Mouse (Mus musculus) myocyte (in vitro differentiated cells): ENCODE measurements around the gene Rtn3. TPM values are rescaled to one million over a fixed set of nuclear protein-coding genes. Genes with fewer than 3 reads are reported as not detected.
"Not testable (repeated sequence)": the region's sequence is repeated elsewhere in the genome, so short reads cannot be mapped to it uniquely, and the experiment has no call there.

Source experiments
- H3K27me3 ChIP-seq: one replicate; pipeline ENCODE4 v1.6.1; 2011; ENCODE audit not compliant: control insufficient read depth, insufficient read depth, insufficient read length
- H3K36me3 ChIP-seq: one replicate; pipeline ENCODE4 v1.6.1; 2011; ENCODE audit not compliant: control insufficient read depth, insufficient read depth
- H3K4me2 ChIP-seq: one replicate; pipeline ENCODE4 v1.6.1; 2011; ENCODE audit warnings: low read depth, control low read depth
- H3K4me3 ChIP-seq: one replicate; pipeline ENCODE4 v1.5.1; 2011; ENCODE audit warnings: mild to moderate bottlenecking, control low read depth, moderate library complexity
- H3K79me2 ChIP-seq: one replicate; pipeline ENCODE4 v1.6.1; 2011; ENCODE audit not compliant: control insufficient read depth, insufficient read depth
- H3ac ChIP-seq: one replicate; pipeline ENCODE4 v1.6.1; 2011; ENCODE audit not compliant: control insufficient read depth, insufficient read length
- CEBPB ChIP-seq: IDR thresholded peaks from 2 replicates; pipeline ENCODE4 v1.6.1; 2011; ENCODE audit warnings: mild to moderate bottlenecking, moderate library complexity; ENCODE audit not compliant: poor library complexity, insufficient read depth, severe bottlenecking
- E2F4 ChIP-seq: IDR thresholded peaks from one replicate; pipeline ENCODE4 v1.6.1; 2011; ENCODE audit warnings: mild to moderate bottlenecking, control low read depth, moderate library complexity; ENCODE audit not compliant: insufficient read depth
- MAX ChIP-seq: IDR thresholded peaks from one replicate; pipeline ENCODE4 v1.6.1; 2011; ENCODE audit warnings: low read depth, mild to moderate bottlenecking, control low read depth
- MYOD1 ChIP-seq, 3 experiments: IDR thresholded peaks; one replicate each; pipeline ENCODE4 v1.6.1; 2011; ENCODE audit warnings: control low read depth in 2 of 3, low read depth in 2 of 3, mild to moderate bottlenecking in 2 of 3, moderate library complexity in 1 of 3; ENCODE audit not compliant: insufficient read length in 2 of 3, control insufficient read depth in 1 of 3
- MYOG ChIP-seq, 3 experiments: IDR thresholded peaks; one replicate each; pipeline ENCODE4 v1.6.1; 2011; ENCODE audit warnings: control low read depth in 2 of 3, low read depth in 2 of 3, mild to moderate bottlenecking in 2 of 3; ENCODE audit not compliant: insufficient read length in 2 of 3, control insufficient read depth in 1 of 3, insufficient read depth in 1 of 3
- POLR2A ChIP-seq: IDR thresholded peaks from one replicate; pipeline ENCODE4 v1.6.1; 2011; ENCODE audit warnings: low read depth, mild to moderate bottlenecking, control low read depth, moderate library complexity; ENCODE audit not compliant: insufficient read length
- POLR2AphosphoS2 ChIP-seq: IDR thresholded peaks from one replicate; pipeline ENCODE4 v1.6.1; 2011; ENCODE audit warnings: low read depth, control low read depth; ENCODE audit not compliant: insufficient read length
- REST ChIP-seq: IDR thresholded peaks from one replicate; pipeline ENCODE4 v1.6.1; 2011; ENCODE audit warnings: mild to moderate bottlenecking, control low read depth, moderate library complexity; ENCODE audit not compliant: insufficient read depth, insufficient read length
- SRF ChIP-seq: IDR thresholded peaks from one replicate; pipeline ENCODE4 v1.6.1; 2011; ENCODE audit warnings: low read depth; ENCODE audit not compliant: control insufficient read depth, insufficient read length
- TCF12 ChIP-seq: IDR thresholded peaks from one replicate; pipeline ENCODE4 v1.6.1; 2011; ENCODE audit warnings: mild to moderate bottlenecking, control low read depth; ENCODE audit not compliant: poor library complexity, insufficient read depth, severe bottlenecking
- TCF3 ChIP-seq: IDR thresholded peaks from one replicate; pipeline ENCODE4 v1.6.1; 2011; ENCODE audit warnings: low read depth, control low read depth; ENCODE audit not compliant: insufficient read length
- USF1 ChIP-seq: IDR thresholded peaks from one replicate; pipeline ENCODE4 v1.6.1; 2011; ENCODE audit warnings: low read depth, mild to moderate bottlenecking, control low read depth, moderate library complexity
- polyA plus RNA-seq: library from polyadenylated mRNA; unstranded; fragments of >200 nt; fragmentation: generic; extraction: Trizol; gene quantifications from one replicate; pipeline ENCODE4 v1.2.1, GENCODE M21; 2012; ENCODE audit warnings: missing spikeins

Rtn3 gene
- polyA plus RNA-seq, 1 experiment, result 65.7 TPM

DNA sequence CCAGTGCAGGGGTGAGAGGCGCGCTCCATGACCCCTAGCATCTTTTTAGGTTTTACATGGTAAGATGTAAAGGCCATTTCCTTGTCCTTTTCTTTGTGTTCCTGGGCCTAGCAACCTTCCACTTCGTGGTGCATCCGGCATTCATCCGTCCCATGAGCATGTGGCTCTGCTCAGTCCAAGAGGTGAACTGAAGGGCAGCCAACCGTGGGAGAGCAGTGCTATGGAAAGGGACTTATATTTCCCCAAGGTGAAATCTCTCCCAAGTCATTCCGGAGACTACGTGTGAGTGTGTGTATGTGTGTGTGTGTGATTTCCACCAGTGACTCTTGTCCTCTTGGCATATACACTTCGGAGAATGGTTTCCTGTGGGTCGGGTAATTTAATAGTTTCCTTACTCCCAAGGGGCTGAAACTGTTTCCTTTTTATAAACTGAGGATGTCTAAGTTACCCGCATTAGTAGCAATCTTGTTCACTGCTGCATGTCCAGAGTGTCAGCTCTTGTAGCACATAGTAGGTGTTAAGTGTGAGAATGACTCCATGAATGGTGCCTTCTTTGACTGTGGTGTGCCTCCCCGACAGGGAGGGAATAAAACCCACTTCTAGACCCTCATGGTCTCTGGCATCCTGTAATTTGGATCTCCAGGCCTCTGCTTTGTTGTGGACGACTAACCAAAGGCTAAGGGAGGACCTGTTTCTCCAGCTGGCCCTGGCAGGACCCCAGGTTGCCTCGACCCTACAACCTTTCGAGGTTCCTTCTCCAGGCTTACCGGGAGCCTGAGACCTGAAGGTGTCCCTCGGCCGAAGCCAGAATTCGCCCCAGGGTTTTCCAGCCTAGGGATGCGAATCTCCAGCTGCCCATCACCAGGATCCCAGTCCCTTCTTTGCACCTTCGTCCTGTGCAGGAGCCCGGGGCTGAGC, 66.9 kb downstream of the Rtn3 start:
- H3K4me2 ChIP-seq, result peak overlapping the region; percentile 80
- no peaks in the 10 kb centered on the region for H3K27me3 ChIP-seq
- no peaks in the 10 kb centered on the region for H3K36me3 ChIP-seq
- H3K79me2 ChIP-seq, result peaks cover 28% of the 10 kb centered on the region
- H3ac ChIP-seq, result peak overlapping the region; percentile 83
- H3K4me3 ChIP-seq, result peak overlapping the region; percentile 75
- TF ChIP-seq MYOG (IDR thresholded peaks at IDR 0.05; ENCODE audit: control insufficient read depth in 1 of 3, insufficient read depth in 1 of 3, insufficient read length in 2 of 3, low read depth in 2 of 3) (no peak), E2F4 (no peak)

DNA sequence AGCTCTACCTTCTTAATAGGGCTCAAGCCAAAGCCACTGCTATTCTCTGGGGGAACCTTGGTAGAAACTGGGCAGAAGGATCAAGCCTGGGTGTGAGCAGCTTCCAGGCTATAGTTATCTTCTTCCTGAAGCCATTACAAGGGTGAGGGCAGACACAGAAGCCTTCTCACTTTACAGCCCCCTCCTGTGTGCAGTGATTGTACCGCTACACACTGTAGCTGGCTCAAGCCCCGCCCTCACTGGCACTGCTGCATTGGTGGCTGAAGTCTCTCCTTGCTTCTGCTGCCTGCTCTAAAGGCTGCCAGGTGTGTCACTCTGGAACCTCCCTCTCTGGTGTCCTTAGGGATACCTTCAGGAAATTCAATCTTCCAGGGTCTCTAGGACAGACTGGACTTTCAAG, 70.7 kb downstream of the Rtn3 start:
- H3K36me3 ChIP-seq, result no peaks in the 10 kb centered on the region
- no peak overlapping the region for H3K4me3 ChIP-seq
- no peak overlapping the region for H3K4me2 ChIP-seq
- no peak overlapping the region for H3ac ChIP-seq
- H3K79me2 ChIP-seq, result no peaks in the 10 kb centered on the region
- TF ChIP-seq MYOG (IDR thresholded peaks at IDR 0.05; ENCODE audit: control insufficient read depth in 1 of 3, insufficient read depth in 1 of 3, insufficient read length in 2 of 3, low read depth in 2 of 3) (no peak), TCF12 (no peak), E2F4 (no peak), TCF3 (no peak), MYOD1 (IDR thresholded peaks at IDR 0.05; ENCODE audit: control insufficient read depth in 1 of 3, insufficient read length in 2 of 3, low read depth in 2 of 3) (no peak), POLR2AphosphoS2 (no peak), USF1 (no peak), REST (no peak), POLR2A (no peak), MAX (no peak), CEBPB (no peak), SRF (no peak)
- no peaks in the 10 kb centered on the region for H3K27me3 ChIP-seq

DNA sequence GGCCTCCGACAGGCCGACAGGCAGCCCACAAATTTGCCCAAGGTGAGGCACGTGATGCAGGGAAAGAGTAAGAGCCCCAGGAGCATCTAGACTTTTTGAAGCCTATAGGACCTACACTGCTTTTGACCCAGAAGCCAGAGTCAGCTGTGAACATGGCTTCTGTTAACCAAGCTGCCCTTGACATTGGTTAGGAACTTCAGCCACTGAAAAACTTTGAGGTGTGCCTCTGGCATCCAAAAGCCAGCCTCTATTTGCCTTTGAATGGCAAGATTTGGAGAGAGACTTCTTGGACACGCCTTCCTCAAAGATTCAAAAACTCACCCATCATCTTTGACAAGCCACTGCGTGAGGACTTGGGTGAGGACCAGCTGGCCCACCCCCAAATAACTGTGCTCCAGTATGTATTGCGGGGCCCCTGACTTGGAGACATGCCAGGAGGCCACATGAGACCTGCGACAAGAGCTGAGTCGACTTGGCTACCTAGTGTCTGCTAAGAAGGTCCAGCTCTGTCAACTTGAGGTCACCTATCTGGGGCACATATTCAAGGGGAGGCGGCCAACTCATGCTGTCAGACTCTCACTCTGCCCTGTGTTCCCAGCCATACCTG, 78.4 kb downstream of the Rtn3 start:
- peaks cover 20% of the 10 kb centered on the region for H3K27me3 ChIP-seq
- H3ac ChIP-seq, result no peak overlapping the region

DNA sequence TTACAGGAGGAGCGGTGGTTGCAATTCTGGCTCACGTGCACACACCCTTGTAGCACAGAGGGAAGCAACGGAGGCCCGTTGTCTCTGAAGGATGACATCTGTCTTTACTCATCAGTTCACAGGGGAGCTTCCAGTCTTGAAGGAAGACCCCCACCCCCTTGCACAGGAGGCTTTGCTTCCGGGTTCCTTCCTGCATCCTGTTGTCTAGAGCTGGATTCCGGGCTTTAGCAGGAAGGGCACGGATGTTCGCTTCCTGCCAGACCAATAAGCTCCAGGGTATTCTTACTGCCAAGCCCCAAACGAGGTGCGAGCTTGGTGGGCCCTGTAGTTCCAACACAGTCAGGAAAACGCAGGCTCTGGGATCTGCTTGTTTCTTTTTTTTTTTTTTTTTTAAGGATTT, 82.4 kb downstream of the Rtn3 start:
- no peak for TF ChIP-seq MAX
- TF ChIP-seq MYOD1 (IDR thresholded peaks at IDR 0.05; ENCODE audit: control insufficient read depth in 1 of 3, insufficient read length in 2 of 3, low read depth in 2 of 3), result no peak
- no peak for TF ChIP-seq POLR2AphosphoS2
- no peak for TF ChIP-seq TCF12
- no peak overlapping the region for H3K4me2 ChIP-seq
- H3K36me3 ChIP-seq, result no peaks in the 10 kb centered on the region
- H3K79me2 ChIP-seq, result no peaks in the 10 kb centered on the region
- no peak overlapping the region for H3K4me3 ChIP-seq
- peaks cover 15% of the 10 kb centered on the region for H3K27me3 ChIP-seq
- no peak overlapping the region for H3ac ChIP-seq

More for the DNA sequence above, 78.4 kb downstream of the Rtn3 start:
- TF ChIP-seq REST (no peak), POLR2AphosphoS2 (no peak), SRF (no peak), MYOD1 (IDR thresholded peaks at IDR 0.05; ENCODE audit: control insufficient read depth in 1 of 3, insufficient read length in 2 of 3, low read depth in 2 of 3) (no peak), CEBPB (no peak), E2F4 (no peak), MYOG (IDR thresholded peaks at IDR 0.05; ENCODE audit: control insufficient read depth in 1 of 3, insufficient read depth in 1 of 3, insufficient read length in 2 of 3, low read depth in 2 of 3) (no peak), TCF12 (no peak), MAX (no peak), TCF3 (no peak), POLR2A (no peak), USF1 (no peak)
- H3K79me2 ChIP-seq, result no peaks in the 10 kb centered on the region
- no peak overlapping the region for H3K4me3 ChIP-seq
- H3K36me3 ChIP-seq, result no peaks in the 10 kb centered on the region
- H3K4me2 ChIP-seq, result no peak overlapping the region

DNA sequence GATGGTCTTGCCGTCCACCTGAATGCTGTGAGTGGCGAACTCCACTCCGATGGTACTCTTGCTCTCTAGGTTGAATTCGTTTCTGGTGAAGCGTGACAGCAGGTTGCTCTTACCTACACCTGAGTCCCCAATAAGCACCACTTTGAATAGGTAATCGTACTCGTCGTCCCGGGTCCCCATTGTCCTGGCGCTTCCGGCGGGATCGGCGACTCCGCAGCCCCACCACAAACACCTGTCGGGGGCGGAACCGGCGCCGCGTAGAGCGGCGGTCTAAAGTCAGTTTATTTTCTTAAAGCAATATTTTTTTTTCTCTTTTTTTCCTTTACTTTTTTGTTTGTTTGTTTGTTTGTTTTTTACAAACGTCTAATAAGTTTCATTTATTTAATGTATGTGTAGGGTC, 84.2 kb downstream of the Rtn3 start:
- H3K27me3 ChIP-seq, result peaks cover 15% of the 10 kb centered on the region
- not testable (repeated sequence) for H3ac ChIP-seq, H3K4me2 ChIP-seq, H3K79me2 ChIP-seq, H3K4me3 ChIP-seq, H3K36me3 ChIP-seq

DNA sequence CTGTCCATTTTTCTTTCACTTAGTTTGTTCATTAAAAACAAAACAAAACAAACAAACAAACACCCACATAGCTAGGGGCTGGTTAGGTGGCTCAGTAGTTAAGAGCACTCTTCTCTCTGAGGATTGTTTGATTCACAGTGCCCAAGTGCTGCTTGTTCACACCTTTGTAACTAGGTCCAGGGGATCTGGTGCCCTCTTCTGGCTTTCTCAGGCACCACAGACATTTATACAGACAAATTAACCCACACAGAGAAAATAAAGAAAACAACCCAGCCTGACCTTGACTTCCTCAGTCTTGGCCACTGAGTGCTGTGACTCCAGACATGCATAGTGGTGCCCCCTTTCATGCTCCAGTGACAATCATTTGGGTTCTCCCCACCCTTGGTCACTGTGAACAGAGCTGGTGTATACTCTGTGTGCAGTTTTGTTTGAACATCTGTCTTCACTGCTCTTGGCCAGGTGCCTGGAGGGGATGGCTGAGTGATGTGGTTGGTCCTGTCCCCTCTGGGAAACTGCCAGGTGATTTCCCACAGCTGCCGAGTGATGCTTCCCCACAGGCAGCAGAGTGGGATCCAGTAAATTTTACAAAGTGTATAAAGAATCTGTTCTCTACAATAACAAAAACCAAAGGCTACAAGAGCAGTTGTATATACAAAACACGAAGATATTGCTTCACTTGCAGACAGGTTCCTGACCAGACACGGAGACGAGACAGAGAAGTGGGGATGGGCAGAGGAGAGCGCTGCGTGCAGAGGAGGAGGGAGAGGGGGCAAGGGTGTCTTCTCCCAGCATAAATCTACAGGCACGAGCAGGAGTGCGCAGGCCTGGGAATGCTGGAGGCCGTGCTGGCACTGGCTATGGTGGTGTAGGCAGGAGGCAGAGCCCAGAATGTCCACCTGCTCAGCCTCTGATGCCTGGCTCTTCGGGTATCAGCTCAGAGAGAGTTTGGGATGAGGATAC, 85.9 kb downstream of the Rtn3 start:
- not testable (repeated sequence) for H3K4me3 ChIP-seq, H3K36me3 ChIP-seq, H3K79me2 ChIP-seq, H3K4me2 ChIP-seq, H3ac ChIP-seq
- H3K27me3 ChIP-seq, result peaks cover 15% of the 10 kb centered on the region
